Mouse (Mus musculus): ENCODE data around the gene Exo1.

Gene Exo1

GRCm38 (mm10) chr1:175880453-175881296 lies at the start of gene Exo1:
Gene Exo1, plus strand, starts transcription at chr1:175880581.
- DNase-seq (ENCODE audit: low read depth, low spot score): peak; percentile 76

GRCm38 (mm10) chr1:175855515-175855914 lies 24.9 kb upstream of the Exo1 start:
- no peak for DNase-seq (ENCODE audit: low read depth, low spot score)

DNA sequence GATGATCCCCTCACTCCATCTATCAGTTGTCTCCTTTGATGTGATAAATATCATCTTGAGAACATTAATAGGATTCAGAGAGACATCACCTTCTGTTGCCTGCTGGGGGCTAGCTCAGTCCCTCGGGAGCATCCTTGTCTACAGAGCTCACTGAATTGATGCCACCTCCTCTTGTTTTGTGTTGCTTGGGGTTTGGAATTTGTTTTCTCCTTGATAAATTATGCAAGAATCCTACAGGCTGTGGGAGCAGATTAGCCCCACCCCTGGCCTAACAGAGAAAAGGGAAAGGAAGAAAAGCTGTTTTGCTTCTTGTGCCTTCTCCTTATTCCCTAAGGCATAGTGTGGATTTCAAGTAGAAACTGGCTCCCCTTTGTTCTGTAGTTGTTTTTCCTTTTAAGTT lies 13.3 kb upstream of the Exo1 start:
- DNase-seq (ENCODE audit: low read depth, low spot score): no peak

DNA sequence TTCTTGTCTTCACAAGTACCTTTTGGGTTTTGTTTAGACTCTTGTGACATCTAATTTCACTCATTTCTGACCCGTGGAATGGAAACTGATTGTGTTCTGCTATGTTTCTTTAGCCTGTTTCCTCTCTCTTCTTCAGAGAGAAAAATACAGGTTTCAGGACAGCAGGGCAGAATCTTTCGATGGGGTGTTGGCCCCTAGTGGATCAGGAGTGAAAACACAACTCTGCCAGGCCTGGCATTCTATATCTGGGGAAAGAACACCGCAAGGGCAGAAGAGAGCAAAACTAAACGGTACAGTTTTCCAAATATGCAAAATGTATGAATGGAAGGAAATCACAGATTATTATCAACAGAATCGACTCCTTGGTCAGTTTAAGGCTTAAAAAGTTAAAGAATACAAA lies 12.8 kb upstream of the Exo1 start:
- DNase-seq (ENCODE audit: low read depth, low spot score): no peak

- no peak for DNase-seq (ENCODE audit: low read depth, low spot score)
Observed at GRCm38 (mm10) chr1:175870716-175871115, 9.7 kb upstream of the Exo1 start.

GRCm38 (mm10) chr1:175872028-175872816 lies 8.2 kb upstream of the Exo1 start:
- DNase-seq (ENCODE audit: low read depth, low spot score): no peak

DNA sequence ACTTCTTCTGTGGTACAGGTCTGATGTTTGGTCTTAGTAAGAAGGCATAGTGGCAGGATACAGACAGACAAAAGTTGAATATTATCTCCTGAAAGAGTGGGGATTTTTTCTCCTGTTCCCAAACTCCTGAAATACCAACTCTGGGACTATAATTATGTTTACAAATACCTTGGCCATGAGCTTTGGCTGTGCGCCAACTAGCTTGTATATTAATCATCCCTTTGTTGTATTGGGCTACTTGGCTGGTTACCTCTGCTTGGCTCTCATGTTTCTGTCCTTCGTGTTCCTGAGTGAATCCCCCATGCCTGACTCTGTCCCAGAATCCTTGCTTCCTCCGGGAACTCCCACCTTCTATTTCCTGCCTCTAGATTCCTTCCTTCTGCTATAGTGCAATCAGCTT lies 3.0 kb downstream of the Exo1 start:
- no peak for DNase-seq (ENCODE audit: low read depth, low spot score)

- DNase-seq (ENCODE audit: low read depth, low spot score): no peak
Observed at GRCm38 (mm10) chr1:175893263-175893662, 12.9 kb downstream of the Exo1 start.

DNA sequence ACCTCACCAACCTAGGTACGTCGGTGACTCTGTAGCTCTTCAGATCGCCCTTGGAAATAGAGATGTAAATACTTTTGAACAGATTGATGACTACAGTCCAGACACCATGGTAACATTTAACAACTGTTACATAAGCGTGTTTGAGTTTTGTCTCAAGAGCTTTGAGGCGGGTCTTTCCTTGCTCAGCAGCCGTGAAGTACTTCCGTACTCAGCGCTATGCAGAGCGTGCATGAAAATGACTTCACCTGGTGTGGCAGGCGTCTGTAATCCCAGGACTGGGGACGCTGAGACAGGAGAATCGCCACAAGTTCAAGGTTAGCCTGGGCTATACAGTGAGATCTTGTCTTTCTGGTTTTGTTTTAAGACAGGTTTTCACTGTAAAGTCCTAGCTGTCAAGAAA lies 13.3 kb downstream of the Exo1 start:
- DNase-seq (ENCODE audit: low read depth, low spot score): no peak

GRCm38 (mm10) chr1:175911207-175911606 lies 30.8 kb downstream of the Exo1 start:
- DNase-seq (ENCODE audit: low read depth, low spot score): no peak

DNA sequence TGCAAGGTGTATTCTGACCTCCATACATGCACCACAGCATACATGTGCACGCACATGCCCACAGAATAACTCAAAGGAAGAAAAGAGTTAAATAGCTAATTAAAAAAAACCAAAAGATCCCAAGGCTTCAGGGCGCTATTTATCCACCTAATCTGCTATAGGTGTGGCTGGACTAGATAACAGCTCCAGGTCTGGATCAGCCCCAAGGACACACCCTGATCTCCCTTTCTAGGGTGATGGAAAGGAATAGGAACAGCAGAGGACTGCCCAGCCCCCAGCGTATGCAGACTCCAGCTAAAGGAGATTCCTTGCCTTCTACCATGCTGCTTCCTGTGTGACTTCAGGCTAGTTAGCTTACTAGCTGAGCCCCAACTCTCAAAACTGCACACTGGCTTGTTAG lies 31.7 kb downstream of the Exo1 start:
- DNase-seq (ENCODE audit: low read depth, low spot score): no peak

DNA sequence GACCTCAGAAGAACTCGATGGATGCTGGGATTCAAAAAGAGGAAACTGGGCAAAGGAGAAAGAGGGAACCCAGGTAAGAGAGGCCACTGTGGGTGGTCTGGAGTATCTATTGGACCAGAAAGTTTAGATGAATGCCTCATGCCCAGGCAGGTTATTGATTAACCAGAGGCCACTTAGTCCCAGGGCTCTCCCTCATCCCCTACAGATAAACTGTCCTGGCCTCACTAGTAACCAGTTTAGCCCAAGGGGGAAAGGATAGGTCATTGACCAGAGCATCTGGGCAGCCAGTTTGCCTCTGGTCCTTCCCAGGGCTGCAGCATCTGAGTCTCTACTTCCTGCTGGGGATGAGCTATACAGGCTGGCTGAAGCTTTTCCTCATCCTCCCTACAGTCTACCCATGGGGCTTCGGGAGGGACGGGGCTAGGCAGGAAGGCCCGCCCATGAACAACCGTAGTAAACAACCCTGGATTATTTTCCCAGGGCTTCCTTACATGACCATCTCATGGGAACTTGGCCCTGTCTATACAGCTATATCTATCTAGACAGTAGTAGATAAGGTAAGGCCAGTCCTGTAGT lies 33.4 kb downstream of the Exo1 start:
- DNase-seq (ENCODE audit: low read depth, low spot score): no peak

GRCm38 (mm10) chr1:175920029-175920428 lies 39.6 kb downstream of the Exo1 start, which contains the start of gene Gm38100:
Gene Gm38100, plus strand, starts transcription at chr1:175920329.
- DNase-seq (ENCODE audit: low read depth, low spot score): no peak

- DNase-seq (ENCODE audit: low read depth, low spot score): no peak
Observed at GRCm38 (mm10) chr1:175921091-175921490, 40.7 kb downstream of the Exo1 start.

DNA sequence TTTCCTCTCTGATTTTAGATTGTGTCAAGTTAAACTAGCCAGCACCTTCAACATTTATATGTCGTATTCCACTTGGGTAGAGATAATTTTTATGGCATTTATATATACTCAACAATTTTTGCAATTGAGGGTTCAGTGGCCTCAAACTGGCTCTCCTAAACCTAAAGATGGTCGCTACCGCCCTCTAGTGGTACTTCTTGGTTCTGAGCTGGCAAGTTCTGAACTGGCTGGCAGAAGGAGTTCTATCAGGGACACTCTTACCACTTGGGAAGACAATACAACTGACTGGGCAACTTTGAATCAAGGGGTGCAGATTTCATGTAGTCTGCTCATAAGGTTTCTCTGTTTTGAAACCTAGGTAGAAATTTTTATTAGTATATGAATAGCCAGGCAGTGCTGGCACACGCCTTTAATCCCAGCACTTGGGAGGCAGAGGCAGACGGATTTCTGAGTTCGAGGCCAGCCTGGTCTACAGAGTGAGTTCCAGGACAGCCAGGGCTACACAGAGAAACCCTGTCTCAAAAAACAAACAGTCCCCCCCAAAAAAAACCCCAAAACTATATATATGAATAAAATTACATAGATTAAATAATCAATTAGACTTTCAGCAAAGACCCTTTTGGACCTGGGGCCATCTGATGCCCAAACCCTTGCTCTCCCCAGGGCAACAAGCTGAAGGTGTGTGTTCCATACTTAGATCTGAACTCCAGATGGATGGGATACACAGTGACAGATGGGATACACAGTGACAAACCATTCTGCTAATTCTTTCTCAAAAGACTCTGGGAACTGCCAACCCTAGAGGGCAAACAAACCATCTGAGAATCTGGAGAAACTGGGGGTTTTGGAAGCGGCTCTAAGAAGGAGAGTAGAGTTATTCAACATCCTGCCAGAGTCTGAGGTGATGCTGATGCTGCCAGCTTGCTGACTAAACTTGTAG lies 43.7 kb downstream of the Exo1 start:
- peak; percentile 39 for DNase-seq (ENCODE audit: low read depth, low spot score)

- no peak for DNase-seq (ENCODE audit: low read depth, low spot score)
Observed at GRCm38 (mm10) chr1:175931391-175931790, 51.0 kb downstream of the Exo1 start.

DNA sequence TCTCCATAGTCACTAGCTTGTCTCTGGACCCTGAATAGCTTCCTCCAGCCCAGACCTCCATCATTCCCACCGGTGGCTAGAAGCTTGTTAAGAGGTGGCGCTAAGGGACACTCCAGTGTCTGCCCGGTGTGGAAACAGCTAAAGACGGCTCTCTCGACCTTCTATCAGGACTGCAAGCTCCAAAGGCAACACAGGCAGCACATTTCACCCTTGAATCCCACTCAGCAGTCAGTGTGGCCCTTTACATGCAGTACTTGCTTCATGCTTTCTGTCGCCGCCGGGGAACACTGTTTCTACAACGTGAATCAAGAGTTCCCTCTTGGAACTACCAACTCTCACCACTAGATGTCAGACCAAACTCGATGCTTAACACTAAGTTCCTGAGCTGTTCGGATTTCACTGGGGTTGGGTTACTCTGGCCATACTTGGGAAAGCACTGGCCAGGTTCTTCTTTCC lies 55.9 kb downstream of the Exo1 start:
- peak; percentile 50 for DNase-seq (ENCODE audit: low read depth, low spot score)

- DNase-seq (ENCODE audit: low read depth, low spot score): no peak
Observed at GRCm38 (mm10) chr1:175938731-175939130, 58.4 kb downstream of the Exo1 start.

- DNase-seq (ENCODE audit: low read depth, low spot score): no peak
Observed at GRCm38 (mm10) chr1:175943168-175943567, 62.8 kb downstream of the Exo1 start.

DNA sequence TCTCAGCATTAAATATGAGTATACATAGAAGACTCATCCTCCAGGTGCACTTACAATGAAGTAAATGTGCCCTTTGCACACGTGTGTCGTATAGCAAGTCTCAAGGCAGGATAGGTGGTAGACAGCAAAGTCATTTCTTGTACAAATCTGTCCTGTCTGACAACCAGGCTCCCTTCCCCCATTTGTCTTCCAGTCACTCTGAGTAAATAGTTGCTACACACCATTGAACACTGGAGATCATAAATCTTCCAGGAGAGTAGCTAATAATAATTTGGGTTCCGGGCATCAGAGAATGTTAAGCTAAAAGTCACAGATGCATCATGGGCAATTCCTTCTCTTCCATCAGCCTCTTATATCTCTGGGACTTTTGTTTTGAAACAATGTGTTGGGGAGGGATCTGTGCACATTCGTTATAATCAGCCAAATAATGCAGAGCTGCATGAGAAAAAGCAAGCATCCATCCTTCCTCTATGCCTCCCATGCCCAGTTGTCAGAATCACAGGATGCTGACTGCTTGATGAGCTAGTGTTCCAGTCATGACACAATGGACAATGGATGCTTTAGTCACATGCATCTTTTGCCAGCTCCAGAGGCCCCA lies 66.4 kb downstream of the Exo1 start:
- DNase-seq (ENCODE audit: low read depth, low spot score): no peak

DNA sequence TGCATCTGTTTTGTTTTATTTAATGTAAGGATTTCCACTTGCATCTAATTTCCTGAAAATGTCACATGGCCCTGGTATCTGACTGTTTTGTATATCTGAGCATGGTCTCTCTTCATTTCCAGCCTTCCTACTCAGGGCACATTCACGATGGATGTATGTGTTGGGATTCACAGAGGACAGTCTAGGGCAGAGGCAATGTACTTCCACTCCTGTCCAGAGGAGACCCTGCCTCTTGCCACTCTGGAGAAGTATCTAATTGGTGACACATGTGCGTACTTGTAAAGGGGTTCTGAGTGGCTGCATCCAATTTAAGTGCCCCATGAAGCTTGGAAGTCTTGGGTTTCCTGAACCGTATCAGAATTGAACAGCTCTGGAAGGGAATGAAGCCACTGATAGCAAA lies 70.0 kb downstream of the Exo1 start:
- no peak for DNase-seq (ENCODE audit: low read depth, low spot score)

Data from retina, adult 2 months (tissue).